Mouse (Mus musculus): ENCODE measurements at regions not wholly inside any gene's neighbourhood (a gene's known extent, or its start where the extent isn't known, plus 50 kb on each side); places are given as distances from the start of the nearest gene placed in this dataset.

GRCm38 (mm10) chr1:186444701-186445131 is 261.1 kb downstream of the Tgfb2 start:
- peak; percentile 26 for DNase-seq (ENCODE audit: low spot score)

- DNase-seq (ENCODE audit: low spot score): no peak
Observed at GRCm38 (mm10) chr1:186442160-186442559, 263.6 kb downstream of the Tgfb2 start.

GRCm38 (mm10) chr1:186435336-186435972 is 270.3 kb downstream of the Tgfb2 start:
- DNase-seq (ENCODE audit: low spot score): no peak

GRCm38 (mm10) chr1:186434782-186435181 is 271.0 kb downstream of the Tgfb2 start:
- no peak for DNase-seq (ENCODE audit: low spot score)

- no peak for DNase-seq (ENCODE audit: low spot score)
Observed at GRCm38 (mm10) chr1:186434007-186434406, 271.8 kb downstream of the Tgfb2 start.

GRCm38 (mm10) chr1:186433169-186433665 is 272.6 kb downstream of the Tgfb2 start:
- peak; percentile 52 for DNase-seq (ENCODE audit: low spot score)

- no peak for DNase-seq (ENCODE audit: low spot score)
Observed at GRCm38 (mm10) chr1:186425421-186425820, 280.4 kb downstream of the Tgfb2 start.

GRCm38 (mm10) chr1:186424084-186424483 is 281.7 kb downstream of the Tgfb2 start:
- no peak for DNase-seq (ENCODE audit: low spot score)

GRCm38 (mm10) chr1:186417101-186417500 is 288.7 kb downstream of the Tgfb2 start:
- DNase-seq (ENCODE audit: low spot score): no peak

- DNase-seq (ENCODE audit: low spot score): no peak
Observed at GRCm38 (mm10) chr1:186415321-186415720, 290.5 kb downstream of the Tgfb2 start.

GRCm38 (mm10) chr1:186413886-186414245 is 291.9 kb downstream of the Tgfb2 start:
- no peak for DNase-seq (ENCODE audit: low spot score)

GRCm38 (mm10) chr1:186413064-186413885 is 292.5 kb downstream of the Tgfb2 start:
- peak; percentile 45 for DNase-seq (ENCODE audit: low spot score)

GRCm38 (mm10) chr1:186412296-186412695 is 293.5 kb downstream of the Tgfb2 start:
- no peak for DNase-seq (ENCODE audit: low spot score)

- DNase-seq (ENCODE audit: low spot score): no peak
Observed at GRCm38 (mm10) chr1:186408986-186409441, 291.9 kb upstream of the Lyplal1 start.

GRCm38 (mm10) chr1:186407656-186408055 is 290.5 kb upstream of the Lyplal1 start:
- DNase-seq (ENCODE audit: low spot score): no peak

GRCm38 (mm10) chr1:186405693-186406092 is 288.6 kb upstream of the Lyplal1 start:
- no peak for DNase-seq (ENCODE audit: low spot score)

- DNase-seq (ENCODE audit: low spot score): no peak
Observed at GRCm38 (mm10) chr1:186399762-186400161, 282.7 kb upstream of the Lyplal1 start.

- DNase-seq (ENCODE audit: low spot score): peak; percentile 21
Observed at GRCm38 (mm10) chr1:186393005-186393404, 275.9 kb upstream of the Lyplal1 start.

GRCm38 (mm10) chr1:186384440-186384839 is 267.3 kb upstream of the Lyplal1 start:
- DNase-seq (ENCODE audit: low spot score): no peak

GRCm38 (mm10) chr1:186383453-186383852 is 266.3 kb upstream of the Lyplal1 start:
- DNase-seq (ENCODE audit: low spot score): no peak

- no peak for DNase-seq (ENCODE audit: low spot score)
Observed at GRCm38 (mm10) chr1:186383006-186383405, 265.9 kb upstream of the Lyplal1 start.

GRCm38 (mm10) chr1:186379938-186380847 is 263.1 kb upstream of the Lyplal1 start:
- DNase-seq (ENCODE audit: low spot score): no peak
